Mouse (Mus musculus): ENCODE results near the gene Arhgef3. TPM values are rescaled to one million over a fixed set of nuclear protein-coding genes. Genes with fewer than 3 reads are reported as not detected.
A peak's percentile ranks its signal among the peaks of the same experiment; 100 is the strongest.

The Arhgef3 gene
- polyA plus RNA-seq, 1 experiment from 2014 or later = 6.6 TPM

DNA sequence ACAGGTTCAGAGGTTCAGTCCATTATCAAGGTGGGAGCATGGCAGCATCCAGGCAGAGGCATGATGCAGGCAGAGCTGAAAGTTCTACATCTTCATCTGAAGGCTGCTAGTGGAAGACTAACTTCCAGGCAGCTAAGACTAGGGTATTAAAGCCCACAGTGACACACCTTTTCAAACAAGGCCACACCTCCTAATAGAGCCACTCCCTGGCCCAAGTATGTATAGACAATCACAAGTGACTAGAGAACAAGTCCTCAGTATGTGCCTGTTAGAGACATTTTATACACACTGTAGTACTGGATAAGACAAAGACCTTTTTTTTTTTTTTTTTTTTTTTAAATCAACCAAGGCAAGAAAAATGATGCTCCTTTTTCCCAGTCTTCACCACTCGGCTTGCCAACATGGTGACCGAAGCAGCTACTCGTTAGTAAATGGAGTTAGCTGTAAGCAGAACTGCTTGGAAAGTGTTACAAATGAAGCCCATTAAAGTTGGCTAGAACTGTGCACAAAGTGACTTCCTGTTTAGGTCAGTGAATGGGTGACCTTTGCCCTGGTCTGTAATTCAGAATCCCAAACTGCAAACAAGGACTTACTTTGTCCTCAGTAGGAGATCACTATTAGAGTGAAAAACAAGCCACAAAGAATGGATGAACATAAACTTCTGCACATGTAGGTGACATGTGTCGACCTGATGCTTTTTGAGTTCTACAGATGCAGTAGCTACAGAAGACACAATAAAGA is 229.7 kb downstream of the Arhgef3 start:
- no peak for ATAC-seq (ENCODE audit: low FRiP score)
- 72% methylated on average over 4 of the region's 4 CpGs for WGBS
- H3K4me2 ChIP-seq (replicated peaks) = no peak overlapping the region
- no peaks in the 10 kb centered on the region for H3K4me1 ChIP-seq
- no peak overlapping the region for H3K9ac ChIP-seq
- no peaks in the 10 kb centered on the region for H3K36me3 ChIP-seq
- H3K27ac ChIP-seq = no peak overlapping the region
- no peak overlapping the region for H3K4me3 ChIP-seq
- H3K9me3 ChIP-seq (replicated peaks) = no peaks in the 10 kb centered on the region
- no peaks in the 10 kb centered on the region for H3K27me3 ChIP-seq

DNA sequence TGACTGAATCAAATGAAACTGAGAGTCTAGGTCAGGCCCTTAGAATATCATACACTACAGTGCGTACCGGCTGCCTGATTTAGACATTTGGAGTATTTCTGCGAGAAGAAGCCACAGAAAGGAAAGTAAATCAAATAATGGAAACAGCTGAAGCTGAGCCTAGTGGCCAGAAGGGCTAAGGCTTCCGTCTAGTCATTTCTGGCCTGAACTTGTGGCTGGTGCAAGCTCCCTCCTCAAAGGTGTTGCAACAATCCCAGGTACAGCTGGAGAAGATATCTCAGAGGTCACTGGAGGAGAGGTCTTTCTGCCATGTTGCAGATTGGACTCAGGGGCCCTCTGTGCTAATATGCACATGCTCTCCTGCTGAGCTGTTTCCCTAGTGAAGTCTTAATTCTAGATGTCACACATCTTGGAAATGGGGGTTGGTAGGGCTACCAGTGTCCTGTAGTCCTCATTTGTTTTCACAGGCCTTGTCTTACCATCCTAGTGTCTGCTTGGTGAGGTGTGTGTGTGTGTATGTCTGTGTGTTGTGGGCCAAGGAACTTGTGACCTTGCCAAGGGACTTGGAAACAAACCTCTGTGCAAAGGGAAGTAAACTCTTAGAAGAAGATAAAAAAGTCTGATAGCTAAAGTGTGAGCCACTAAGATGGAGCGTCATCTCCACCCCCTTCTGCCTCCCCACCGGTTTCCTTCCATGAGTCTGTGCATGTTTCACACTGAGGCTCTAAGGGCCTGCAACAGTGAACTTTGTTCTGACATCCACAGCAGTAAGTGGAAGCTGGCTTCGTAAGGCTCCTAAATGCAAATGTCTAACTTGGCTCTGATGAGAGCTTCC is 230.6 kb downstream of the Arhgef3 start:
- ATAC-seq (ENCODE audit: low FRiP score) = no peak
- WGBS = 81% methylated on average over 7 of the region's 7 CpGs

DNA sequence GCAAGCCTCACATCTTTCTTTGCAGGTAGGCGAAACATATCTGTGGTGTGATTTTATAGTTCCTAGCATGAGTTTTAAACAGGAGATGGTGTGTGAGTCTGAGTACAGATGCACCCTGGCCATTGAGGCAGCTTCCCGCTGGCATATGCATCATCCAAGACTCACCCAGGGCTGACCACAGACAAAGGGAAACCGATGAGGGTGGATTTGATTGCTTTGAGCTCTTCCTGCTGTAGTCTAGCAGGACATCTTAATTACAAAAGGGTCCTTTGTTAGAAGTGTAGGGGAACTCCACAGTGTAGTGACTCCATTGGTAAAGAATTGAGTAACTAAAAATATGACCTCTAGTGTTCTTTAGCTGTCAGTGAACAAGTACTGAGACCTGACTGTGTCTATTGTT is 232.5 kb downstream of the Arhgef3 start:
- no peak overlapping the region for H3K4me3 ChIP-seq
- no peaks in the 10 kb centered on the region for H3K27me3 ChIP-seq
- H3K4me1 ChIP-seq = no peaks in the 10 kb centered on the region
- H3K9me3 ChIP-seq (replicated peaks) = no peaks in the 10 kb centered on the region
- H3K36me3 ChIP-seq = no peaks in the 10 kb centered on the region
- no peak overlapping the region for H3K9ac ChIP-seq
- WGBS = 49% methylated on average over 3 of the region's 3 CpGs
- ATAC-seq (ENCODE audit: low FRiP score) = no peak
- H3K4me2 ChIP-seq (replicated peaks) = no peak overlapping the region
- no peak overlapping the region for H3K27ac ChIP-seq

More for the DNA sequence above, 230.6 kb downstream of the Arhgef3 start:
- Histone ChIP-seq H3K27ac (no peak overlapping the region), H3K27me3 (no peaks in the 10 kb centered on the region), H3K36me3 (no peaks in the 10 kb centered on the region), H3K9ac (no peak overlapping the region), H3K4me2 (replicated peaks) (no peak overlapping the region), H3K4me3 (no peak overlapping the region), H3K9me3 (replicated peaks) (no peaks in the 10 kb centered on the region), H3K4me1 (no peaks in the 10 kb centered on the region)

DNA sequence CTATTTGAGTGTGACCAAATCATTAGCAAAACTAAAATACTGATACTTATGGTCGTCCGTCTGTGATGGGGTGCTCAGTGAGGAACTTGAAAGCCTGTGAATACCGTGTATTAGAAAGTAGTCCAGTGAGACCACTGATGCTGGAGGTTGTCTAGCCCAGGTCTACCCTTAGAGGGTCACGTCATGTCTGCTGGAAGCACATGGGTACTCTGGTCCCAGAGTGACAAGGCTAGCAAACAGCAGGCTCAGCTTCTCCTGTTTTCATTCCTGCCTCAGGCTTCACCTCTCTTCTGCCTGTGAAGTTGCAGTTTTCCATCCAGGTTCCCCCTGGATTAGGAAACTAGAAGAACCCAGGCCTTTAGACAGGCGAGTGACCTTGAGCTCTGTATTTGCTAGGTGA is 233.0 kb downstream of the Arhgef3 start:
- WGBS = 50% methylated on average over 5 of the region's 5 CpGs
- H3K4me3 ChIP-seq = no peak overlapping the region
- no peaks in the 10 kb centered on the region for H3K9me3 ChIP-seq (replicated peaks)
- no peaks in the 10 kb centered on the region for H3K36me3 ChIP-seq
- no peak for ATAC-seq (ENCODE audit: low FRiP score)
- H3K27me3 ChIP-seq = no peaks in the 10 kb centered on the region
- H3K9ac ChIP-seq = no peak overlapping the region
- no peaks in the 10 kb centered on the region for H3K4me1 ChIP-seq
- H3K4me2 ChIP-seq (replicated peaks) = no peak overlapping the region
- H3K27ac ChIP-seq = no peak overlapping the region

DNA sequence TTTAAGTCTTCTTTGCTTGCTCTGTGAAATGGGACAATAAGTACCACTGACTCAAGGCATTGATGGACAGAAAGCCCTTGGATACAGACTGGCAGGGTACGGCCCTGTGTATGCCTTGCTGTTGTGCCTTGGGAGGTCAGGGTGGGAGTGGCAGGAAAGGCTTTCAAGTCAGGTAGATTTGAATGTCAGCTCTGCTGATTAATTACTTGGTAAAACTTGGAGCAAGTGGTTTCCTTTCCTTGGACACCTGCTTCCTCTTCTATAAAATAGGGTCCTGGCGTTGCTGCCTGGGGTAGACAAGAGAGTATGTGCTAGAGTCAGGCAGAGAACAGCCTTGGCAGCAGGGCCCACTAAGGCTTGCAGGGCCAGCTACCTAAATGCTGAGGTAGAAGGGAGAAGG is 233.4 kb downstream of the Arhgef3 start:
- WGBS = 93% methylated on average over 2 of the region's 2 CpGs

DNA sequence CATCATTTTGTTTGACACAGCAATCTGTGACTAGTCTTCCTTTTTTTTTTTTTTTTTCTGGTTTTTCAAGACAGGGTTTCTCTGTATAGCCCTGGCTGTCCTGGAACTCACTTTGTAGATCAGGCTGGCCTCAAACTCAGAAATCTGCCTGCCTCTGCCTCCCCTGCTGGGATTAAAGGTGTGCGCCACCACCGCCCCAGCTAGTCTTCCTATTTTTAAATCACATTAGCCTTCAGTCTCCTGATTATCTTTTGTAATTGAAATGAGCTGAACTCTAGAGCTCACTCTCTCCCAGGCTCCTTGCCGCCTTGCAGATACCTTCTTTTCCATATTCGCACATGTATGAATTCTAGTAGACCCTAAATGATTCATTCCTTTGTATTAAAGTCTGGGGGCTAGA is 234.0 kb downstream of the Arhgef3 start:
- H3K4me3 ChIP-seq = no peak overlapping the region
- WGBS = 82% methylated on average over 4 of the region's 4 CpGs
- no peak overlapping the region for H3K9ac ChIP-seq
- no peak overlapping the region for H3K27ac ChIP-seq
- H3K36me3 ChIP-seq = no peaks in the 10 kb centered on the region
- ATAC-seq (ENCODE audit: low FRiP score) = no peak
- no peaks in the 10 kb centered on the region for H3K9me3 ChIP-seq (replicated peaks)
- H3K4me1 ChIP-seq = no peaks in the 10 kb centered on the region
- H3K4me2 ChIP-seq (replicated peaks) = no peak overlapping the region
- no peaks in the 10 kb centered on the region for H3K27me3 ChIP-seq

More for the DNA sequence above, 233.4 kb downstream of the Arhgef3 start:
- Histone ChIP-seq H3K9ac (no peak overlapping the region), H3K4me3 (no peak overlapping the region), H3K9me3 (replicated peaks) (no peaks in the 10 kb centered on the region), H3K36me3 (no peaks in the 10 kb centered on the region), H3K27me3 (no peaks in the 10 kb centered on the region), H3K4me1 (no peaks in the 10 kb centered on the region), H3K27ac (no peak overlapping the region), H3K4me2 (replicated peaks) (no peak overlapping the region)
- ATAC-seq (ENCODE audit: low FRiP score) = no peak

DNA sequence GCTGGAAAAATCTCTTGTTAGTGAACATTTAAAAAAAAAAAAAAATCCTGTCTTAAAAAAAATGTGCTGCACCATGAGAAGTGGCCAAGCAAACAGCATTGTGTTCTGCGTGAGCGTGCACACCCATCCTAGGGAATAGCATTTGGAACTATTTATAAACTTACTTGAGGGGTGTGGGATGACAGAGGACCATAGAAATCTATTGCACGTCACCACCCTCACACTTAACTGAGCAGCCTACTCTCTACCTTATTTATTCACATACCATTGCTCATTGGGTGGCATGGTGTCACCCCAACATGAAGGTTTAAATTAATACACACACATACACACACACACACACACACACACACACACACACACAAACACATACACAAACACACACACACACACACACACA is 234.4 kb downstream of the Arhgef3 start:
- Histone ChIP-seq H3K27me3 (no peaks in the 10 kb centered on the region), H3K36me3 (no peaks in the 10 kb centered on the region), H3K4me1 (no peaks in the 10 kb centered on the region), H3K4me2 (replicated peaks) (no peak overlapping the region), H3K9ac (no peak overlapping the region), H3K4me3 (no peak overlapping the region), H3K27ac (no peak overlapping the region), H3K9me3 (replicated peaks) (no peaks in the 10 kb centered on the region)
- no peak for ATAC-seq (ENCODE audit: low FRiP score)
- WGBS = 88% methylated on average over 3 of the region's 3 CpGs

DNA sequence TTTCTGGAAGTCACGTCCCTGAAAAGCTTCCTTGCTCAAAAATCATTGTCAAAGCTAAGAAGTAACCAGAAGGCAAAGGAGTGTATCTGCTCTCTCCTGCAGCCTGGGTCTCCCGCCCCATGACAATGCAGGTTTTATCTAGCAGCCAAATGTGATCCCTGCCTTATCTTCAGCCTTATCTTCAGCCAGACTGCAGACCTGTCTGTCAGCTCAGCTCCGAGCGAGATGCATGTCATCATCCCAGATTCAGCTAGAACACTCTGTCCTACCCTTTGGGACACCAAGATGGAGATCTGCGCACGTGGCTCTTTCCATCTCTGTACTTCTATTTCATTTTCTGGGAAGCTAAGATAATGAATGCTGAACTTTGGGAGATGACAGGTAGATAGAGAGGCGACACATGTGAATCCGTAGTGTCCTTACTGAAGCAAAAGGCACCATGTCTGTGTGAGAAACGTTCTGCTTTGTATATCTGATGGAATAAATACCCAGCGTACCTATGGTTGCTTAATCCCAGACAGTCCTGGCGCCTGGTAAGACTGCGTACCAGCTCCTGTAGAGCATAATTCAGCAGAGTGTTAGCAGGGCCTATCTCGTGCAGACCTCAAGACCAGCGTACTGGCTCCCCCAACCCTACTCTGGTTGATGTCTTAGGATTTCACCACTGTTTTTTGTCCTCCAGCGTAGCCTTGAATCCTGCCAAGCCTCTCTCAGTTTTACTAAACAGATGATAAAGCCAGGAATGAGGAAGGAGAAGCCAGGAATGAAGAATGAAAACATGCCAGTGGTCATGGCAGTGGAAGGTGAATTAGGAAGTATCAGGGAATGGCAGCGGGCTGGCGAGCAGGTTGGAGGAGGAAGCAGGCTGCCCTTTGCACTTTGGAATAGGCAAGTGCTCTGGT is 235.4 kb downstream of the Arhgef3 start:
- Histone ChIP-seq H3K27ac (no peak overlapping the region; the same call in 1 of the 2 replicates), H3K9me3 (replicated peaks) (no peaks in the 10 kb centered on the region), H3K9ac (no peak overlapping the region), H3K4me2 (replicated peaks) (no peak overlapping the region), H3K4me1 (no peaks in the 10 kb centered on the region), H3K36me3 (no peaks in the 10 kb centered on the region), H3K4me3 (no peak overlapping the region), H3K27me3 (no peaks in the 10 kb centered on the region)
- ATAC-seq (ENCODE audit: low FRiP score) = no peak
- WGBS = 88% methylated on average over 17 of the region's 17 CpGs

DNA sequence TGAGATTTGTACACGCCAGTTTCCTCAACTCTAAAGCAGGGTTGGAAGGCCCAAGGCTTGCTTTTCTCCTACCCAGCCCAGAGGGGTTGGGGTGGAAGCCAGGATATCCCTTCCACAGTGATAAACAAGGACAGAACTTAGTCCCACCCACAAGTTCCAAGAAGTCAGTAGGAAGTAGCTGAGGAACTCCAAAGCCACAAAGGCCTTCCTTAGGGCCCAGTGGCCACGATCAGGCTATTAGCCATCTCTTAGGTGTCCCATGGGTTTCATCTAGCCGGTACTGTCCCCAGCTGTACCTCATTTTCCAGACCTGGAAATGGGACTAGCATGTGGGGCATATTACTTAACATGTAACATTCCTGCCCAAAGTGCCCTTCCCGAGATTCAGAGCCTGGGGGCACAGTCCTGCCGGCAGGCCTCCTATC is 236.4 kb downstream of the Arhgef3 start:
- H3K4me1 ChIP-seq = no peaks in the 10 kb centered on the region
- no peaks in the 10 kb centered on the region for H3K36me3 ChIP-seq
- ATAC-seq (ENCODE audit: low FRiP score) = no peak
- 0 out of 2 replicates have a peak overlapping the region, but pooled peaks have one; percentile 40 for H3K27ac ChIP-seq
- H3K4me2 ChIP-seq (replicated peaks) = no peak overlapping the region
- H3K27me3 ChIP-seq = no peaks in the 10 kb centered on the region
- 78% methylated on average over 5 of the region's 5 CpGs for WGBS
- no peak overlapping the region for H3K9ac ChIP-seq
- no peak overlapping the region for H3K4me3 ChIP-seq
- no peaks in the 10 kb centered on the region for H3K9me3 ChIP-seq (replicated peaks)

DNA sequence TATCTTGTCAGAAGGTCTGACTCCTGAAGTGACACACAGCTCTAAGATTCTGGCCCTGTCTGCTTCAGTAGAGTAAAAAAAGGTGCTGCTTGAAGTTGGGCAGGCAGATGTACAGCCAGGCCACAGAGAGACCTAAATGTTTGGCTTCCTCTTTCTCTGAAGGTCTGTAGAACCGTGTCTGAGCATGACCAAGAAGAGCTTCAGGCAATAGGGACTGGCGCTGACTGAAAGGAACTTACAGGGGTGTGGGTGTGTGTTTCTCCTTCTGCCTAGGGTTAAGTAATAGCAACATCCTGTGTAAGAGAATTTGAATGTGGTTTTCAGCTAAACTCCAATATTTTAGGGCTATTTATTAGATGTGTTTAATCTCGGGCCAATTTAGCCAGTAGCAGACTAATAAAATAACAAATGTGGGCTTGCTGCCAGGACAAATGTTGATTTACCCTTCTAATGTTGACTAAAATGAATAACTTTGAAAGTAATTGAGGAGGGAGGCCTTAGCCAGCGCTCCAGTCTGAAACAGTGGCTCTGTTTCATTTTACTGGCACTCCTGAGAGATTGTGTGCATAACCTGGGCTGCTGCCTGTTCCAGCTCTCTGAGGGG is 236.9 kb downstream of the Arhgef3 start:
- Histone ChIP-seq H3K27me3 (no peaks in the 10 kb centered on the region), H3K9ac (no peak overlapping the region), H3K4me1 (no peaks in the 10 kb centered on the region), H3K9me3 (replicated peaks) (no peaks in the 10 kb centered on the region), H3K27ac (0 out of 2 replicates have a peak overlapping the region, but pooled peaks have one; percentile 40), H3K4me2 (replicated peaks) (no peak overlapping the region), H3K36me3 (no peaks in the 10 kb centered on the region), H3K4me3 (no peak overlapping the region)
- WGBS = 74% methylated on average over 4 of the region's 4 CpGs
- ATAC-seq (ENCODE audit: low FRiP score) = no peak

DNA sequence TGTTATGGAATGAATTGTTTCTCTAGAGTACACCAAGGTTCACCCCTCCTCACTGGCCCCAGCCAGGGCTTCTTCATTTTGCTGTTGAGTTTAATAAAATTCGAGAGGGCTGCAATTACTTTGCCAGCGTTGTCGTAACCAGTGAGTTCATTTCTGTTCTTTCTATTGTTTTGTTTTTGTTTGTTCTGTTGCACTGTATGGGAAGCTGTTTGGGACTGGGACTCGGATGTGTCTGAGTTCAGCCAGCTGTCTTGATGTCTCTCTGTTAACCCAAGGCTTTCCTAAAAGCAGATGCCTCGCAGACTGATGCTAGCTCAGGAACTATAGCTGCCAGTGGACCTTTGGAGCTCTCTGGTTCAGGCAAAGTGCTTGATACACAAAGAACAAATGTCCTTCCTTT is 237.8 kb downstream of the Arhgef3 start:
- H3K9ac ChIP-seq = no peak overlapping the region
- no peak overlapping the region for H3K27ac ChIP-seq
- WGBS = 81% methylated on average over 5 of the region's 5 CpGs
- no peaks in the 10 kb centered on the region for H3K9me3 ChIP-seq (replicated peaks)
- no peaks in the 10 kb centered on the region for H3K4me1 ChIP-seq
- no peaks in the 10 kb centered on the region for H3K27me3 ChIP-seq
- ATAC-seq (ENCODE audit: low FRiP score) = no peak
- no peak overlapping the region for H3K4me2 ChIP-seq (replicated peaks)
- no peak overlapping the region for H3K4me3 ChIP-seq
- no peaks in the 10 kb centered on the region for H3K36me3 ChIP-seq

DNA sequence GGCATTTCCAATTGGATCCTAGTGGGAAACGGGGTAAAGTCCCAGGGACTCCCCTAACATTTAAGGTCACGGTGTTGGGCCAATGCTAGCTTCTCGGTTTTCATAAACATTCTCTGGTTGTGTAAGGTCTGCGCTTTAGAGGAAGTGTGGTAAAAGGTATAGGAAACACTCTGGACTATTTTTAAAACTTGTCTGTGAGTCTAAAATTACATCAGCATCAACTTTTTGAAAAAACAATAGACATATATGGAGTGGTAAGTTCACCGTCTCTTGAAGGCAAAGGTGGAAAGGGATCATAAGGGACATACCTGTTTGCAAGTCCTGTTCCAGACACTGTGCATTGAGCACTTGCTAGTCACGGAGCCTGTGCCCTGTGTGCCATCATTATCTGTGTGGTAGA is 240.5 kb downstream of the Arhgef3 start:
- H3K4me2 ChIP-seq (replicated peaks) = no peak overlapping the region
- WGBS = 87% methylated on average over 6 of the region's 6 CpGs
- no peak overlapping the region for H3K27ac ChIP-seq
- no peak overlapping the region for H3K9ac ChIP-seq
- no peak for ATAC-seq (ENCODE audit: low FRiP score)
- H3K4me3 ChIP-seq = no peak overlapping the region
- H3K4me1 ChIP-seq = no peaks in the 10 kb centered on the region
- no peaks in the 10 kb centered on the region for H3K9me3 ChIP-seq (replicated peaks)
- no peaks in the 10 kb centered on the region for H3K27me3 ChIP-seq
- no peaks in the 10 kb centered on the region for H3K36me3 ChIP-seq

Data from hindbrain, embryonic 12.5 days (tissue).